Mouse (Mus musculus) kidney, embryonic 14.5 days (tissue): ENCODE measurements at regions not wholly inside any gene's neighbourhood (a gene's known extent, or its start where the extent isn't known, plus 50 kb on each side); places are given as distances from the start of the nearest gene placed in this dataset.

Source experiments
- ATAC-seq: fragments of 200-750 bp; cut with Nextera tagmentation; 2 replicates; pipeline ENCODE4 v1.8.0; 2017; ENCODE audit warnings: moderate number of reproducible peaks, mild to moderate bottlenecking, moderate TSS enrichment, moderate library complexity; ENCODE audit not compliant: low FRiP score, low TSS enrichment
- H3K27ac ChIP-seq: fragments of 300-500 bp; sonication (generic); 2 replicates; pipeline ENCODE4 v1.5.1; 2014; ENCODE audit warnings: low read depth, mild to moderate bottlenecking, low read length, moderate library complexity, mixed read lengths
- H3K27me3 ChIP-seq: fragments of 300-500 bp; sonication (generic); 2 replicates; pipeline ENCODE4 v1.6.1; 2014; ENCODE audit warnings: mild to moderate bottlenecking, low read length; ENCODE audit not compliant: control insufficient read depth, insufficient read depth
- H3K36me3 ChIP-seq: fragments of 300-500 bp; sonication (generic); 2 replicates; pipeline ENCODE4 v1.6.1; 2014; ENCODE audit warnings: low read length, mixed read lengths; ENCODE audit not compliant: control insufficient read depth, insufficient read depth
- H3K4me1 ChIP-seq: fragments of 300-500 bp; sonication (generic); 2 replicates; pipeline ENCODE4 v1.6.1; 2014; ENCODE audit warnings: low read length, mixed read lengths; ENCODE audit not compliant: control insufficient read depth, insufficient read depth
- H3K4me2 ChIP-seq: fragments of 300-500 bp; sonication (generic); replicated peaks from 2 replicates; pipeline ENCODE4 v1.6.1; 2014; ENCODE audit warnings: low read depth, mild to moderate bottlenecking, low read length
- H3K4me3 ChIP-seq: fragments of 300-500 bp; sonication (generic); 2 replicates; pipeline ENCODE4 v1.5.1; 2014; ENCODE audit warnings: mild to moderate bottlenecking, low read length
- H3K9ac ChIP-seq: fragments of 300-500 bp; sonication (generic); 2 replicates; pipeline ENCODE4 v1.6.1; 2014; ENCODE audit warnings: low read depth, mild to moderate bottlenecking, low read length, moderate library complexity
- H3K9me3 ChIP-seq: fragments of 300-500 bp; sonication (generic); 2 replicates; pipeline ENCODE4 v1.6.1; 2016; ENCODE audit warnings: low read length; ENCODE audit not compliant: control insufficient read depth
- WGBS: fragments of 180-500 bp; shearing (Covaris S2); extraction: QIAGEN DNeasy Blood & Tissue Kit; methylation state at CpG from one replicate; pipeline ENCODE4 v1.1.7; 2014; 5-methylcytosine and 5-hydroxymethylcytosine counted together

- no peaks in the 10 kb centered on the region for H3K4me1 ChIP-seq
- H3K27me3 ChIP-seq, result no peaks in the 10 kb centered on the region
- ATAC-seq, result no peak
- no peaks in the 10 kb centered on the region for H3K9me3 ChIP-seq
- H3K9ac ChIP-seq, result no peak overlapping the region
- H3K36me3 ChIP-seq, result no peaks in the 10 kb centered on the region
- no peak overlapping the region for H3K4me3 ChIP-seq
- H3K4me2 ChIP-seq, result no peak overlapping the region
- H3K27ac ChIP-seq, result no peak overlapping the region
- 59% methylated on average over 1 of the region's 1 CpGs for WGBS
Observed at GRCm38 (mm10) chr1:137865030-137865429, 310.5 kb downstream of the Ptprc start.

GRCm38 (mm10) chr1:137863506-137863905 lies 312.0 kb downstream of the Ptprc start:
- Histone ChIP-seq H3K9me3 (no peaks in the 10 kb centered on the region), H3K27ac (no peak overlapping the region), H3K36me3 (no peaks in the 10 kb centered on the region), H3K9ac (no peak overlapping the region), H3K4me3 (no peak overlapping the region), H3K4me1 (no peaks in the 10 kb centered on the region), H3K4me2 (no peak overlapping the region), H3K27me3 (no peaks in the 10 kb centered on the region)
- no peak for ATAC-seq
- WGBS, result 81% methylated on average over 7 of the region's 7 CpGs

GRCm38 (mm10) chr1:137852262-137852661 lies 323.2 kb downstream of the Ptprc start:
- Histone ChIP-seq H3K36me3 (no peaks in the 10 kb centered on the region), H3K4me1 (no peaks in the 10 kb centered on the region), H3K9ac (no peak overlapping the region), H3K4me2 (no peak overlapping the region), H3K27ac (no peak overlapping the region), H3K27me3 (no peaks in the 10 kb centered on the region), H3K9me3 (no peaks in the 10 kb centered on the region), H3K4me3 (no peak overlapping the region)
- WGBS, result 71% methylated on average over 2 of the region's 2 CpGs
- no peak for ATAC-seq

GRCm38 (mm10) chr1:137847311-137847923 lies 328.1 kb downstream of the Ptprc start:
- H3K9me3 ChIP-seq, result no peaks in the 10 kb centered on the region
- 91% methylated on average over 10 of the region's 10 CpGs for WGBS
- no peak for ATAC-seq

GRCm38 (mm10) chr1:137846857-137847256 lies 328.7 kb downstream of the Ptprc start:
- H3K27me3 ChIP-seq, result no peaks in the 10 kb centered on the region
- 86% methylated on average over 1 of the region's 1 CpGs for WGBS
- no peak for ATAC-seq

More at GRCm38 (mm10) chr1:137847311-137847923, 328.1 kb downstream of the Ptprc start:
- Histone ChIP-seq H3K4me3 (no peak overlapping the region), H3K9ac (no peak overlapping the region), H3K27me3 (no peaks in the 10 kb centered on the region), H3K4me2 (no peak overlapping the region), H3K4me1 (no peaks in the 10 kb centered on the region), H3K27ac (no peak overlapping the region), H3K36me3 (no peaks in the 10 kb centered on the region)

GRCm38 (mm10) chr1:137840531-137840930 lies 335.0 kb downstream of the Ptprc start:
- H3K4me3 ChIP-seq, result no peak overlapping the region

More at GRCm38 (mm10) chr1:137846857-137847256, 328.7 kb downstream of the Ptprc start:
- no peaks in the 10 kb centered on the region for H3K9me3 ChIP-seq
- no peak overlapping the region for H3K4me2 ChIP-seq
- H3K4me1 ChIP-seq, result no peaks in the 10 kb centered on the region
- H3K9ac ChIP-seq, result no peak overlapping the region
- no peak overlapping the region for H3K27ac ChIP-seq
- no peak overlapping the region for H3K4me3 ChIP-seq
- no peaks in the 10 kb centered on the region for H3K36me3 ChIP-seq

GRCm38 (mm10) chr1:137839703-137840102 lies 335.8 kb downstream of the Ptprc start:
- H3K4me1 ChIP-seq, result no peaks in the 10 kb centered on the region
- H3K27me3 ChIP-seq, result no peaks in the 10 kb centered on the region
- no peaks in the 10 kb centered on the region for H3K9me3 ChIP-seq
- WGBS, result 67% methylated on average over 5 of the region's 5 CpGs
- H3K9ac ChIP-seq, result no peak overlapping the region
- H3K27ac ChIP-seq, result no peak overlapping the region
- H3K4me3 ChIP-seq, result no peak overlapping the region
- H3K36me3 ChIP-seq, result no peaks in the 10 kb centered on the region
- H3K4me2 ChIP-seq, result no peak overlapping the region
- no peak for ATAC-seq

More at GRCm38 (mm10) chr1:137840531-137840930, 335.0 kb downstream of the Ptprc start:
- no peak for ATAC-seq
- no peak overlapping the region for H3K27ac ChIP-seq
- H3K27me3 ChIP-seq, result no peaks in the 10 kb centered on the region
- no peak overlapping the region for H3K9ac ChIP-seq
- no peaks in the 10 kb centered on the region for H3K4me1 ChIP-seq
- H3K36me3 ChIP-seq, result no peaks in the 10 kb centered on the region
- H3K9me3 ChIP-seq, result no peaks in the 10 kb centered on the region
- H3K4me2 ChIP-seq, result no peak overlapping the region

GRCm38 (mm10) chr1:137839263-137839662 lies 336.2 kb downstream of the Ptprc start:
- no peak overlapping the region for H3K9ac ChIP-seq
- H3K9me3 ChIP-seq, result no peaks in the 10 kb centered on the region
- 57% methylated on average over 2 of the region's 2 CpGs for WGBS
- no peak for ATAC-seq
- no peaks in the 10 kb centered on the region for H3K4me1 ChIP-seq
- H3K4me2 ChIP-seq, result no peak overlapping the region
- no peak overlapping the region for H3K4me3 ChIP-seq
- no peaks in the 10 kb centered on the region for H3K27me3 ChIP-seq
- H3K36me3 ChIP-seq, result no peaks in the 10 kb centered on the region
- H3K27ac ChIP-seq, result no peak overlapping the region

GRCm38 (mm10) chr1:137838357-137838756 lies 337.2 kb downstream of the Ptprc start:
- H3K4me2 ChIP-seq, result no peak overlapping the region
- no peak overlapping the region for H3K9ac ChIP-seq
- H3K27ac ChIP-seq, result no peak overlapping the region
- H3K4me1 ChIP-seq, result no peaks in the 10 kb centered on the region
- H3K9me3 ChIP-seq, result no peaks in the 10 kb centered on the region
- H3K27me3 ChIP-seq, result no peaks in the 10 kb centered on the region
- WGBS, result 56% methylated on average over 8 of the region's 8 CpGs
- H3K36me3 ChIP-seq, result no peaks in the 10 kb centered on the region
- H3K4me3 ChIP-seq, result no peak overlapping the region
- ATAC-seq, result no peak
